Mouse (Mus musculus): ENCODE data around the gene Megf8. TPM values are rescaled to one million over a fixed set of nuclear protein-coding genes. Genes with fewer than 3 reads are reported as not detected.

Gene Megf8
- total RNA-seq, 2 experiments from 2014 or later = 99.2 to 105 TPM

GRCm38 (mm10) chr7:25377100-25377700 is 60.2 kb downstream of the Megf8 start:
- intact Hi-C loops (cut with DNase I) = loop anchor here (5.0 kb wide), 1 partner anchor 135 kb away; no protein-coding TSS in a partner anchor

GRCm38 (mm10) chr7:25378181-25379100 is 61.5 kb downstream of the Megf8 start:
- no peak for DNase-seq (ENCODE audit: low spot score in 2 of 2)
- intact Hi-C loops (cut with DNase I) = loop anchor here (5.0 kb wide), 1 partner anchor 136 kb away; no protein-coding TSS in a partner anchor

More at GRCm38 (mm10) chr7:25377100-25377700, 60.2 kb downstream of the Megf8 start:
- DNase-seq (ENCODE audit: low spot score in 2 of 2) = no peak

- DNase-seq (ENCODE audit: low spot score in 2 of 2) = peak in 1 of 2 experiments; percentile 54
- intact Hi-C loops (cut with DNase I) = loop anchor here (5.0 kb wide), 1 partner anchor 137 kb away; no protein-coding TSS in a partner anchor
Measured at GRCm38 (mm10) chr7:25379551-25380351, 62.8 kb downstream of the Megf8 start.

GRCm38 (mm10) chr7:25380392-25381283 is 63.7 kb downstream of the Megf8 start:
- DNase-seq (ENCODE audit: low spot score in 2 of 2) = no peak
- intact Hi-C loops (cut with DNase I) = no loop called here

GRCm38 (mm10) chr7:25381284-25381680 is 64.3 kb downstream of the Megf8 start:
- DNase-seq (ENCODE audit: low spot score in 2 of 2) = no peak
- intact Hi-C loops (cut with DNase I) = no loop called here

- no peak for DNase-seq (ENCODE audit: low spot score in 2 of 2)
- intact Hi-C loops (cut with DNase I) = no loop called here
Measured at GRCm38 (mm10) chr7:25382541-25382940, 65.6 kb downstream of the Megf8 start.

- DNase-seq (ENCODE audit: low spot score in 2 of 2) = no peak
- intact Hi-C loops (cut with DNase I) = no loop called here
Measured at GRCm38 (mm10) chr7:25383385-25383784, 66.4 kb downstream of the Megf8 start.

- intact Hi-C loops (cut with DNase I) = no loop called here
- DNase-seq (ENCODE audit: low spot score in 2 of 2) = no peak
Measured at GRCm38 (mm10) chr7:25383891-25384290, 66.9 kb downstream of the Megf8 start.

- intact Hi-C loops (cut with DNase I) = no loop called here
- no peak for DNase-seq (ENCODE audit: low spot score in 2 of 2)
Measured at GRCm38 (mm10) chr7:25384318-25384717, 67.4 kb downstream of the Megf8 start.

GRCm38 (mm10) chr7:25384818-25385217 is 67.9 kb downstream of the Megf8 start:
- intact Hi-C loops (cut with DNase I) = no loop called here
- DNase-seq (ENCODE audit: low spot score in 2 of 2) = no peak

GRCm38 (mm10) chr7:25385259-25385658 is 68.3 kb downstream of the Megf8 start:
- DNase-seq (ENCODE audit: low spot score in 2 of 2) = no peak
- intact Hi-C loops (cut with DNase I) = no loop called here

GRCm38 (mm10) chr7:25385850-25386555 is 69.0 kb downstream of the Megf8 start:
- intact Hi-C loops (cut with DNase I) = no loop called here
- peak in 1 of 2 experiments; percentile 47 for DNase-seq (ENCODE audit: low spot score in 2 of 2)

GRCm38 (mm10) chr7:25387811-25388440 is 71.0 kb downstream of the Megf8 start:
- no peak for DNase-seq (ENCODE audit: low spot score in 2 of 2)
- intact Hi-C loops (cut with DNase I) = no loop called here

GRCm38 (mm10) chr7:25388916-25389315 is 72.0 kb downstream of the Megf8 start:
- intact Hi-C loops (cut with DNase I) = no loop called here
- DNase-seq (ENCODE audit: low spot score in 2 of 2) = no peak

- no peak for DNase-seq (ENCODE audit: low spot score in 2 of 2)
- intact Hi-C loops (cut with DNase I) = no loop called here
Measured at GRCm38 (mm10) chr7:25390054-25390770, 73.2 kb downstream of the Megf8 start.

- intact Hi-C loops (cut with DNase I) = no loop called here
- no peak for DNase-seq (ENCODE audit: low spot score in 2 of 2)
Measured at GRCm38 (mm10) chr7:25390986-25391385, 74.0 kb downstream of the Megf8 start.

- DNase-seq (ENCODE audit: low spot score in 2 of 2) = no peak
- intact Hi-C loops (cut with DNase I) = no loop called here
Measured at GRCm38 (mm10) chr7:25391856-25392453, 75.0 kb downstream of the Megf8 start.

All from left cerebral cortex, postnatal 25 days (tissue).